In genomic region chr3:41123190-41123999, GRCm38 (mm10) we compare ENCODE assay signal across 8 mouse cellular contexts. TPM values are rescaled to one million over a fixed set of nuclear protein-coding genes. Genes with fewer than 3 reads are reported as not detected.
A peak's percentile ranks its signal among the peaks of the same experiment; 100 is the strongest.
DNase-seq lines count a peak whose midpoint lies in the region; ATAC-seq lines count a peak whose summit lies in the region.

No protein-coding gene starts in this region.

- H3K27ac ChIP-seq in heart, embryonic 13.5 days (replicated peaks): no peak overlapping the region
- H3K27ac ChIP-seq in embryonic facial prominence, embryonic 13.5 days: no peak overlapping the region

- no peak overlapping the region for H3K9ac ChIP-seq in heart, embryonic 13.5 days
- H3K9ac ChIP-seq in embryonic facial prominence, embryonic 13.5 days: no peak overlapping the region

- DNase-seq in heart, adult 18-20 months: no peak
- peak; percentile 20 for DNase-seq in layer of hippocampus, adult 9-10 months (ENCODE audit: low spot score)
- peak; percentile 9 for DNase-seq in naive thymus-derived CD4-positive, alpha-beta T cell, adult 2 months (ENCODE audit: low read depth)
- no peak for DNase-seq in liver
- DNase-seq in thymus, adult 18-20 months: no peak
- no peak for DNase-seq in adrenal gland, postnatal 4 days (ENCODE audit: low spot score in 2 of 2)

- 37% methylated on average over 10 of the region's 10 CpGs for WGBS in heart, embryonic 13.5 days
- WGBS in embryonic facial prominence, embryonic 13.5 days: 33% methylated on average over 10 of the region's 10 CpGs

- peaks cover 17% of the 10 kb centered on the region; the same call in 1 of the 2 replicates for H3K27me3 ChIP-seq in heart, embryonic 13.5 days (replicated peaks)
- peaks cover 13% of the 10 kb centered on the region for H3K27me3 ChIP-seq in embryonic facial prominence, embryonic 13.5 days

- H3K4me2 ChIP-seq in heart, embryonic 13.5 days: peak overlapping the region; percentile 53
- H3K4me2 ChIP-seq in embryonic facial prominence, embryonic 13.5 days: peak overlapping the region; percentile 28

- 0 out of 2 replicates have a peak, but pooled peaks cover 5% of the 10 kb centered on the region for H3K4me1 ChIP-seq in heart, embryonic 13.5 days
- H3K4me1 ChIP-seq in embryonic facial prominence, embryonic 13.5 days: no peaks in the 10 kb centered on the region

- H3K9me3 ChIP-seq in heart, embryonic 13.5 days: no peaks in the 10 kb centered on the region
- no peaks in the 10 kb centered on the region for H3K9me3 ChIP-seq in embryonic facial prominence, embryonic 13.5 days

- H3K4me3 ChIP-seq in heart, embryonic 13.5 days: peak overlapping the region; percentile 8; the same call in 1 of the 2 replicates
- H3K4me3 ChIP-seq in embryonic facial prominence, embryonic 13.5 days: no peak overlapping the region

- ATAC-seq in heart, embryonic 13.5 days (ENCODE audit: extremely low read depth, insufficient number of reproducible peaks, low FRiP score, low TSS enrichment): no peak
- ATAC-seq in embryonic facial prominence, embryonic 13.5 days (ENCODE audit: insufficient number of reproducible peaks, insufficient read depth, low FRiP score, low TSS enrichment, low read depth): no peak

- no peaks in the 10 kb centered on the region for H3K36me3 ChIP-seq in heart, embryonic 13.5 days
- no peaks in the 10 kb centered on the region for H3K36me3 ChIP-seq in embryonic facial prominence, embryonic 13.5 days

RNA-seq across cellular contexts. Expression of gene Pgrmc2, which starts 40.5 kb away (rescaled TPM):
- polyA plus RNA-seq in heart, embryonic 13.5 days (2015; fragmentation: Nextera tagmentation; extraction: Ambion mirVana): 43.0 and 44.4 TPM in 2 replicates
- 10 to 100 TPM; 32.7 to 37.6 TPM for total RNA-seq in heart, adult 18-20 months (2021)
- 41.7 and 44.5 TPM in 2 replicates for polyA plus RNA-seq in embryonic facial prominence, embryonic 13.5 days (2015; fragmentation: Nextera tagmentation; extraction: Ambion mirVana)
- 10 to 100 TPM; 43.9 to 45.5 TPM for total RNA-seq in adrenal gland, postnatal 4 days (2021)

Comparison
In these comparisons a context has a peak if more than half of its experiments do, and no peak if none do; other contexts are left out.
1. DNase-seq: peak in layer of hippocampus, adult 9-10 months (single experiment) and naive thymus-derived CD4-positive, alpha-beta T cell, adult 2 months (single experiment); none in heart, adult 18-20 months (0 of 2), liver (single experiment), thymus, adult 18-20 months (0 of 2) and adrenal gland, postnatal 4 days (0 of 2).